Mouse (Mus musculus): ENCODE data around the gene Zfp385a. TPM values are rescaled to one million over a fixed set of nuclear protein-coding genes. Genes with fewer than 3 reads are reported as not detected.

The Zfp385a gene
- total and polyA plus RNA-seq, 2 experiments from 2014 or later, result 13.0 to 21.3 TPM

DNA sequence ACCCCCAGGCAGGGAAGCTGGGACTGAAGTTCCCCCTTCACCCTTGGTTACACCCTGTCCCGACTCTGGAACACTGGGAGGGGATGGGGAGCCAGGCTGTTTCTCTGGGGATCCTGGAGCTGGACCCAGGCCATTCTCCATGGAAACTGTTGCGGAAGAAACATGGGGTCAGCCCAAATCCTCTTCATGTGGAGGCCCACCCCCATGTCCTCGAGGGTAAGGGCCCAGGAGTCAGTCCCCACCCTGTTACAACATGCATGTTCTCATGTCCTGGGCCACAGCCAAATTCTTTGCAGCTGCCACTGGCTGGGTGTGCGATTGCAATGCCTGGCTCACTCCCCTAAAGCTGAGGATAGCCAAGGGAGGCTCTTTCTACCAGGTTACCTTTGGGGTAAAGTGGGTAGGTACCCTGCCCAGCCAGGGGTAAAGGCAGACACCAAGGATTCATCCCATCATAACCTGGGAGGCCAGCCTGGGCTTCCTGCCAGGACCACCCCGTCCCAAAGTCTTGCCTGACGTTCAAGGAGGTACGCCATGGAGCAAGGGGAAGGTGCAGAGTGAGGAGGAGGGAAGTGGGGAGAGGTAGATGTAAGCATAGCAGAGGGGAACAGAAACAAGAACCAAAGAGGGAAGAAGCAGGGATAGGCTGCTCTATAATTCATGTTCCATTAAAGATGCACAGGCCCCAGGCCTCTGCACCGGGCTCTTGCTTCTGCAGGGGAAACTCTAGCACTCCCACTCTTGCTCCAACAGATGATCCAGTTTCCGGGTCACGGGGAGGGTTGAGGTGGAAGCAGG lies 23.7 kb downstream of the Zfp385a start:
- ATAC-seq, result no peak
- no peak overlapping the region for H3K9ac ChIP-seq
- H3K27ac ChIP-seq (ENCODE audit: low read depth, low read length), result no peak overlapping the region
- no peaks in the 10 kb centered on the region for H3K27me3 ChIP-seq (ENCODE audit: insufficient read depth, low read length)
- H3K4me3 ChIP-seq (ENCODE audit: low read depth, low read length), result no peak overlapping the region
- H3K36me3 ChIP-seq (ENCODE audit: insufficient read depth), result peaks cover 36% of the 10 kb centered on the region
- H3K9me3 ChIP-seq (ENCODE audit: low read length), result no peaks in the 10 kb centered on the region
- 72% methylated on average over 10 of the region's 10 CpGs for WGBS
- H3K4me2 ChIP-seq (ENCODE audit: low read depth), result no peak overlapping the region
- no peak for DNase-seq
- TF ChIP-seq CTCF (IDR thresholded peaks at IDR 0.05; ENCODE audit: low read depth), result no peak
- no peaks in the 10 kb centered on the region for H3K4me1 ChIP-seq (ENCODE audit: insufficient read depth)

DNA sequence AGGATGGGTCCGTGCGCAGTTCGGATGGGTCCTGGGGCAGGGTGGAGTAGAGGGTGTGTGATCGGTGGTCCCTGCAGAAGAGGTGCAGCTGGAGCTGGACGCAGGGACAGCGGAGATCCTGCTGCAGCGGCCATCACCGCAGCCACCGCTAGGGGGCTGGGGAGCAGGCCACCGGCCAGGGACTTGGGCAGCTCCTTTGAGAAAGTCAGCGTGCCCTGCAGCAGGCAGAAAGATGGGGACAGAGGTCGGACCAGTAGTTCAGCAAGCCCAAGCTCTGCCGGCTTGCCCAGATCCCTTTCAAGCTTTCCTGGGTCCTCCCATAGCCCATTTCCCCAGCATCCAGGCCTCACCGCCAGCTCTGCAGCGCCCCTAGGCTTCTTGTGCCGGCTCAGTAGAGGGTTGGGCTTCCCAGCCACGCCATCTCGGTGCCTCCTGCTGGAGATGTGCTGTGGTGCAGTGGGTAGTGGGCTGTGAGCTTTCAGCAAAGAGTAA lies 24.8 kb downstream of the Zfp385a start:
- Histone ChIP-seq H3K4me3 (ENCODE audit: low read depth, low read length) (no peak overlapping the region), H3K27ac (ENCODE audit: low read depth, low read length) (no peak overlapping the region)
- TF ChIP-seq CTCF (IDR thresholded peaks at IDR 0.05; ENCODE audit: low read depth), result peak; percentile 84

DNA sequence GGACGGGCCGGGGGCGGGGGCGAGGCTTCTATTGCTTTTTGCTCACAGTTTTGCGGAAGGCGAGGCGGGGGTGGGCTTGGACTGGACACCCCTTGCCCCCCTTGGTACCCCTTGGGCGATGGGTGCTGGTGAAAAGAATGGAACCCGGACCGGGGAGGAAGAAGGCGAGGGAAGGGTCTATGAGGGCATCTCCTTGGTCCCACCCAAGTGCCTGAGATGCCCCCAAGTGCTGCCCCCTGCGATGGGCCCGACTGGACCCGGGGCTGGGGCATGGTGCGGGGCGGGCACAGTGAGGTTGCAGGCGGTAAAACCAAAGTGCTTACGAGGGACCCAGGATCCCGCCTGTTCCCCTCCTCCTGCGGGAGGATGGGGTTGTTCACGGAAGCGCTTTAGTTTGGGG lies 25.7 kb downstream of the Zfp385a start:
- DNase-seq (no peak), ATAC-seq (no peak)
- no peak overlapping the region for H3K4me3 ChIP-seq (ENCODE audit: low read depth, low read length)
- 60% methylated on average over 19 of the region's 22 CpGs for WGBS
- H3K27ac ChIP-seq (ENCODE audit: low read depth, low read length), result peak overlapping the region; percentile 57; the same call in 1 of the 2 replicates
- H3K9ac ChIP-seq, result no peak overlapping the region
- H3K4me1 ChIP-seq (ENCODE audit: insufficient read depth), result no peaks in the 10 kb centered on the region
- no peaks in the 10 kb centered on the region for H3K9me3 ChIP-seq (ENCODE audit: low read length)
- no peak for TF ChIP-seq CTCF (IDR thresholded peaks at IDR 0.05; ENCODE audit: low read depth)
- H3K27me3 ChIP-seq (ENCODE audit: insufficient read depth, low read length), result no peaks in the 10 kb centered on the region
- 0 out of 2 replicates have a peak overlapping the region, but pooled peaks have one; percentile 33 for H3K4me2 ChIP-seq (ENCODE audit: low read depth)
- peaks cover 36% of the 10 kb centered on the region for H3K36me3 ChIP-seq (ENCODE audit: insufficient read depth)

More for the DNA sequence above, 24.8 kb downstream of the Zfp385a start:
- Histone ChIP-seq H3K4me1 (ENCODE audit: insufficient read depth) (no peaks in the 10 kb centered on the region), H3K4me2 (ENCODE audit: low read depth) (peak overlapping the region; percentile 33), H3K36me3 (ENCODE audit: insufficient read depth) (peaks cover 36% of the 10 kb centered on the region), H3K9ac (0 out of 2 replicates have a peak overlapping the region, but pooled peaks have one; percentile 10), H3K27me3 (ENCODE audit: insufficient read depth, low read length) (no peaks in the 10 kb centered on the region), H3K9me3 (ENCODE audit: low read length) (no peaks in the 10 kb centered on the region)
- ATAC-seq (peak; percentile 92), DNase-seq (peak; percentile 81)
- 3% methylated on average over 17 of the region's 18 CpGs for WGBS

DNA sequence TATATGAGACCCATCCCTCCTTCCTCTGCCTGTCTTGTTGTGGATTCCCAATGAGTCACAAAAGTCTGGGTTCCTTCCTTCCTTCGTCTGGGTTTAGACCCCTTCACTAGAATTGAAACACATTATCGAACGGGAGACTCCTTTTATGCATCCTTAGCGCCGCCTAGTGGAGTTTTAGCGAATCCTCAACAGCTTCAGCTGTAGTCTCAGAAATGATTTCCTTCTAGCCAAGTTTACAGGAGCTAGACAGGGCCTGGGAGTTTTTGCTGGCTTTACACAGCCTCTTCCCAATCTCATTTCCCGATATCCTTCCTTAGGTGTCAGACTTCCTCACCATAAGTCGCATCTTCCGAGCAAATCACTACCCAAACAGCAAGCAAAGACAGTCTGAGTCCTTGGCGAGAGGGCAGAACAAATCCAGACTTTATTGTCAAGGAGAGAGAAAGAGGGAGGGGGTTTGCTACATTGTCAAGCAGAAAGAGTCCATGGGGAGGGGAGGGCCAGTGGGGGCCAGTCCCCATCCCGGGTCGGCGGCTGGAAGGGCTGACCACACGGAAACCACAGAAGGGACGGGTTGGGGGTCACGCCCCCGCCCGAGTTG lies 26.3 kb downstream of the Zfp385a start:
- Histone ChIP-seq H3K36me3 (ENCODE audit: insufficient read depth) (peaks cover 32% of the 10 kb centered on the region), H3K4me1 (ENCODE audit: insufficient read depth) (no peaks in the 10 kb centered on the region), H3K9ac (no peak overlapping the region), H3K27me3 (ENCODE audit: insufficient read depth, low read length) (no peaks in the 10 kb centered on the region), H3K4me3 (ENCODE audit: low read depth, low read length) (no peak overlapping the region), H3K4me2 (ENCODE audit: low read depth) (no peak overlapping the region), H3K9me3 (ENCODE audit: low read length) (no peaks in the 10 kb centered on the region), H3K27ac (ENCODE audit: low read depth, low read length) (peak overlapping the region; percentile 57; the same call in 1 of the 2 replicates)
- WGBS, result 21% methylated on average over 18 of the region's 18 CpGs
- ATAC-seq (peak; percentile 44), DNase-seq (peak; percentile 91)
- TF ChIP-seq CTCF (IDR thresholded peaks at IDR 0.05; ENCODE audit: low read depth), result peak; percentile 93

DNA sequence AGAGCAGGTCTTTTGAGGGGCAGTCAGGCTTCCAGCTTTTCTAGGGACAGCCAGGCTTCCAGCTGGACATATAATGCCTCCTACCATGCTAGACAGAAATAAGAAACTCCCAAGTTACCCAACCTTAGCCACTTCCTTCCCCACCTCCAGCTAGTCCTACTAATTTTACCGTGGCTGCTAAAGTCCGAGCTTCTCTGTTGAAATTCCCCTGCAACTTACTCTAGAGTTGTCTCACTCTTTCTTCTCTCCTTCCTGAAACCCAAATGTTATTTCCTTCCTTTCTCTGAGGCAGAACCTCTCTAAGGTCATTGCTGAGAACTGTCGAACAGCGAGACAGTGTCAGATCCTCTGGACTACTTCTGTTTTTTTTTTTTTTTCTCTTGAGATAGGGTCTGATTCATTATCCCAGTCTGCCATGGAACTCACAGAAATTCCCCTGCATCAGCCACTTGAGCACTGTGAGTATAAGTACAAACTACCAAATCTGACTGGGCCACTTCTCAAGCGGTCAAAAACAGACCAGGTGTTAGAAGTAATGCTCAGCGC lies 29.5 kb downstream of the Zfp385a start, which contains the start of gene Gpr84:
Gene Gpr84, minus strand, starts transcription at position 248 of the 546 bp plus-strand sequence.
- DNase-seq (no peak), ATAC-seq (no peak)
- no peak within 1 kb of the TSS for H3K4me3 ChIP-seq (ENCODE audit: low read depth, low read length)
- TF ChIP-seq CTCF (IDR thresholded peaks at IDR 0.05; ENCODE audit: low read depth), result no peak
- no peak within 1 kb of the TSS for H3K27ac ChIP-seq (ENCODE audit: low read depth, low read length)
- no peak within 1 kb of the TSS for H3K9ac ChIP-seq
- WGBS, result 73% methylated on average over 6 of the region's 6 CpGs
- H3K4me1 ChIP-seq (ENCODE audit: insufficient read depth), result peaks cover 18% of the 10 kb centered on the region
- no peaks in the 10 kb centered on the region for H3K9me3 ChIP-seq (ENCODE audit: low read length)
- H3K27me3 ChIP-seq (ENCODE audit: insufficient read depth, low read length), result no peaks in the 10 kb centered on the region
- H3K4me2 ChIP-seq (ENCODE audit: low read depth), result no peak within 1 kb of the TSS
- H3K36me3 ChIP-seq (ENCODE audit: insufficient read depth), result peaks cover 2% of the 10 kb centered on the region; the same call in 1 of the 2 replicates

DNA sequence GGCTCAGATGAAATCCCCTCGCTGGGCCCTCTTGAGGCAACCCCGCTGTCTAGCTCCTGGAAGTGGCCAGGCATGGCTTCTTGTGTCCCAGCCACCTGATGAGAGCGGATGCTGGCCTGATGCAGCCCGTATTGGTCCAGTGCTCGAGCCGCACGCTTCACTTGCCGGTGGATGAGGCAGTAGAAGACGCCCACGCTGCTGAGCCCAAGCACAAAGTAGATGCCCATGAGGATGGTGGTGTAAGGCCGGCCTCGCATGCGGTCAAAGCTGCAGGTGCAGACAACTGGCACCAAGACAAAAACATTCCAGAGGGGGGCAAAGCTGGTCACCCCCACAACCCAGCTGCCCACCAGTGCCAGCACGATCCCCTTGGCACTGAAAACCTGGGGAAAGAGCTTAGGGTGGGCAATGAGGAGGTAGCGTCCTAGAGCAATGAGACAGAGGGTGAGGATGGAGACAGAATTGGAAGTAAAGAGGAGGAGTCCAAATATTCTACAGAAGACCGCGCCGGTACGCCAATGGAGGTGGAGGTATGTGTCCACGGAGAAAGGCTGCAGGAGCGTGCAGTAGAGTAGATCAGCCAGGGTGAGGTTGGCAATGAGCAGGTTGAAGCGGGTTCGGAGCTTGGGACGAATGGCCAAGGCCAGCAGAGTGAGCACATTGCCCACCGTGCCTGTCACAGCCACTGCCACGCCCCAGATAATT lies 30.9 kb downstream of the Zfp385a start:
- Histone ChIP-seq H3K9ac (peak overlapping the region; percentile 14; the same call in 1 of the 2 replicates), H3K27me3 (ENCODE audit: insufficient read depth, low read length) (no peaks in the 10 kb centered on the region), H3K4me1 (ENCODE audit: insufficient read depth) (peaks cover 25% of the 10 kb centered on the region), H3K27ac (ENCODE audit: low read depth, low read length) (no peak overlapping the region), H3K36me3 (ENCODE audit: insufficient read depth) (no peaks in the 10 kb centered on the region), H3K4me2 (ENCODE audit: low read depth) (no peak overlapping the region), H3K9me3 (ENCODE audit: low read length) (no peaks in the 10 kb centered on the region), H3K4me3 (ENCODE audit: low read depth, low read length) (no peak overlapping the region)
- WGBS, result 64% methylated on average over 26 of the region's 26 CpGs
- no peak for TF ChIP-seq CTCF (IDR thresholded peaks at IDR 0.05; ENCODE audit: low read depth)
- DNase-seq (no peak), ATAC-seq (no peak)

Data from forebrain, postnatal 0 days (tissue).